Mouse (Mus musculus) heart, embryonic 13.5 days (tissue): ENCODE results near the gene Zbbx. TPM values are rescaled to one million over a fixed set of nuclear protein-coding genes. Genes with fewer than 3 reads are reported as not detected.

Source experiments
- ATAC-seq: fragments of 200-750 bp; cut with Nextera tagmentation; 2 replicates; pipeline ENCODE4 v1.8.0; 2017; ENCODE audit warnings: moderate TSS enrichment; ENCODE audit not compliant: insufficient number of reproducible peaks, low FRiP score, low TSS enrichment; ENCODE audit errors: extremely low read depth
- H3K27ac ChIP-seq: fragments of 300-500 bp; sonication (generic); replicated peaks from 2 replicates; pipeline ENCODE4 v1.5.1; 2015; ENCODE audit warnings: moderate library complexity, mild to moderate bottlenecking, inconsistent platforms
- H3K27me3 ChIP-seq: fragments of 300-500 bp; sonication (generic); replicated peaks from 2 replicates; pipeline ENCODE4 v1.6.1; 2015; ENCODE audit warnings: mild to moderate bottlenecking, inconsistent platforms
- H3K36me3 ChIP-seq: fragments of 300-500 bp; sonication (generic); 2 replicates; pipeline ENCODE4 v1.6.1; 2015; ENCODE audit warnings: mild to moderate bottlenecking, inconsistent platforms
- H3K4me1 ChIP-seq: fragments of 300-500 bp; sonication (generic); 2 replicates; pipeline ENCODE4 v1.6.1; 2015; ENCODE audit warnings: inconsistent platforms
- H3K4me2 ChIP-seq: fragments of 300-500 bp; sonication (generic); 2 replicates; pipeline ENCODE4 v1.6.1; 2015; ENCODE audit warnings: inconsistent platforms, mild to moderate bottlenecking, moderate library complexity
- H3K4me3 ChIP-seq: fragments of 300-500 bp; sonication (generic); 2 replicates; pipeline ENCODE4 v1.5.1; 2015; ENCODE audit warnings: moderate library complexity, mild to moderate bottlenecking, inconsistent platforms
- H3K9ac ChIP-seq: fragments of 300-500 bp; sonication (generic); 2 replicates; pipeline ENCODE4 v1.6.1; 2015; ENCODE audit warnings: inconsistent platforms, mild to moderate bottlenecking, moderate library complexity
- H3K9me3 ChIP-seq: fragments of 300-500 bp; sonication (generic); 2 replicates; pipeline ENCODE4 v1.6.1; 2016; ENCODE audit warnings: inconsistent platforms
- WGBS: fragments of 180-500 bp; shearing (Covaris S2); methylation state at CpG from one replicate; pipeline ENCODE4 v1.1.7; 2015; ENCODE audit warnings: mixed read lengths; 5-methylcytosine and 5-hydroxymethylcytosine counted together
- polyA plus RNA-seq: library from polyadenylated mRNA; unstranded; fragments of >200 nt; fragmentation: Nextera tagmentation; extraction: Ambion mirVana; gene quantifications from 2 replicates; pipeline ENCODE4 v1.2.1, GENCODE M21; 2015

The Zbbx gene
- not detected in 2 replicates for polyA plus RNA-seq

GRCm38 (mm10) chr3:75164838-75165496 is at the start of gene Zbbx:
Gene Zbbx (minus strand): TSS chr3:75165034.
- Histone ChIP-seq H3K9me3 (no peaks in the 10 kb centered on the region), H3K27me3 (no peaks in the 10 kb centered on the region), H3K4me2 (peak within 1 kb of the TSS; percentile 68), H3K4me3 (peak within 1 kb of the TSS; percentile 42), H3K9ac (no peak within 1 kb of the TSS), H3K4me1 (0 out of 2 replicates have a peak, but pooled peaks cover 3% of the 10 kb centered on the region), H3K36me3 (no peaks in the 10 kb centered on the region), H3K27ac (no peak within 1 kb of the TSS)
- WGBS = 16% methylated on average over 20 of the region's 20 CpGs
- no peak for ATAC-seq

- no peak for ATAC-seq
- no peaks in the 10 kb centered on the region for H3K4me1 ChIP-seq
- H3K36me3 ChIP-seq = no peaks in the 10 kb centered on the region
- no peak overlapping the region for H3K4me3 ChIP-seq
- H3K9me3 ChIP-seq = no peaks in the 10 kb centered on the region
- H3K9ac ChIP-seq = no peak overlapping the region
- no peaks in the 10 kb centered on the region for H3K27me3 ChIP-seq
- 30% methylated on average over 12 of the region's 12 CpGs for WGBS
- no peak overlapping the region for H3K27ac ChIP-seq
- no peak overlapping the region for H3K4me2 ChIP-seq
Observed at GRCm38 (mm10) chr3:75202808-75203503, 38.1 kb upstream of the Zbbx start.

- Histone ChIP-seq H3K36me3 (no peaks in the 10 kb centered on the region), H3K9me3 (peaks cover 7% of the 10 kb centered on the region; the same call in 1 of the 2 replicates), H3K9ac (no peak overlapping the region), H3K27me3 (no peaks in the 10 kb centered on the region), H3K4me1 (no peaks in the 10 kb centered on the region), H3K4me2 (no peak overlapping the region), H3K27ac (no peak overlapping the region), H3K4me3 (no peak overlapping the region)
- 63% methylated on average over 1 of the region's 1 CpGs for WGBS
- ATAC-seq = no peak
Observed at GRCm38 (mm10) chr3:75182606-75183005, 17.8 kb upstream of the Zbbx start.

- Histone ChIP-seq H3K4me3 (no peak overlapping the region), H3K9me3 (no peaks in the 10 kb centered on the region), H3K36me3 (no peaks in the 10 kb centered on the region), H3K27ac (no peak overlapping the region), H3K9ac (no peak overlapping the region), H3K4me1 (no peaks in the 10 kb centered on the region), H3K4me2 (no peak overlapping the region), H3K27me3 (no peaks in the 10 kb centered on the region)
- no peak for ATAC-seq
- 81% methylated on average over 3 of the region's 3 CpGs for WGBS
Observed at GRCm38 (mm10) chr3:75141876-75142275, 23.0 kb downstream of the Zbbx start.

- ATAC-seq = no peak
- H3K9me3 ChIP-seq = no peaks in the 10 kb centered on the region
Observed at GRCm38 (mm10) chr3:75104867-75105266, 60.0 kb downstream of the Zbbx start.

GRCm38 (mm10) chr3:75085762-75086161 is 79.1 kb downstream of the Zbbx start:
- whole genome bisulfite sequencing = 62% methylated on average over 1 of the region's 1 CpGs
- ATAC-seq = no peak

More at GRCm38 (mm10) chr3:75104867-75105266, 60.0 kb downstream of the Zbbx start:
- no peak overlapping the region for H3K9ac ChIP-seq
- H3K4me3 ChIP-seq = no peak overlapping the region
- H3K36me3 ChIP-seq = no peaks in the 10 kb centered on the region
- H3K4me2 ChIP-seq = no peak overlapping the region
- H3K4me1 ChIP-seq = no peaks in the 10 kb centered on the region
- no peak overlapping the region for H3K27ac ChIP-seq
- H3K27me3 ChIP-seq = no peaks in the 10 kb centered on the region

GRCm38 (mm10) chr3:75078906-75079305 is 85.9 kb downstream of the Zbbx start:
- Histone ChIP-seq H3K9ac (no peak overlapping the region), H3K4me1 (no peaks in the 10 kb centered on the region), H3K27me3 (no peaks in the 10 kb centered on the region), H3K36me3 (no peaks in the 10 kb centered on the region), H3K4me3 (no peak overlapping the region), H3K9me3 (no peaks in the 10 kb centered on the region), H3K4me2 (no peak overlapping the region), H3K27ac (no peak overlapping the region)
- ATAC-seq = no peak
- 60% methylated on average over 1 of the region's 1 CpGs for WGBS

More at GRCm38 (mm10) chr3:75085762-75086161, 79.1 kb downstream of the Zbbx start:
- H3K4me3 ChIP-seq = no peak overlapping the region
- no peak overlapping the region for H3K27ac ChIP-seq
- no peak overlapping the region for H3K4me2 ChIP-seq
- H3K36me3 ChIP-seq = no peaks in the 10 kb centered on the region
- H3K27me3 ChIP-seq = no peaks in the 10 kb centered on the region
- no peak overlapping the region for H3K9ac ChIP-seq
- H3K4me1 ChIP-seq = no peaks in the 10 kb centered on the region
- H3K9me3 ChIP-seq = no peaks in the 10 kb centered on the region

- no peak overlapping the region for H3K4me2 ChIP-seq
- no peak overlapping the region for H3K4me3 ChIP-seq
- H3K9me3 ChIP-seq = no peaks in the 10 kb centered on the region
- no peak overlapping the region for H3K9ac ChIP-seq
- no peaks in the 10 kb centered on the region for H3K36me3 ChIP-seq
- 86% methylated on average over 1 of the region's 1 CpGs for WGBS
- H3K27ac ChIP-seq = no peak overlapping the region
- no peaks in the 10 kb centered on the region for H3K4me1 ChIP-seq
- no peak for ATAC-seq
- no peaks in the 10 kb centered on the region for H3K27me3 ChIP-seq
Observed at GRCm38 (mm10) chr3:75009701-75010100, 155.1 kb downstream of the Zbbx start.

Other genes starting within 250 kb of the Zbbx start
- gene Serpini2, start 105.0 kb upstream of the Zbbx start, polyA plus RNA-seq = 0.20 TPM in 1 of 2 replicates, not detected in the other